Mouse (Mus musculus) bone marrow macrophage, adult 2 months (primary cell): ENCODE data around the gene Dnajc13.

Source experiments
- CTCF ChIP-seq: IDR thresholded peaks from 2 replicates; pipeline ENCODE4 v1.5.1; 2012; ENCODE audit warnings: low read depth, mild to moderate bottlenecking, low read length, moderate library complexity
- POLR2A ChIP-seq: IDR thresholded peaks from 2 replicates; pipeline ENCODE4 v1.6.1; 2012; ENCODE audit warnings: mild to moderate bottlenecking, low read depth, low read length, borderline replicate concordance

DNA sequence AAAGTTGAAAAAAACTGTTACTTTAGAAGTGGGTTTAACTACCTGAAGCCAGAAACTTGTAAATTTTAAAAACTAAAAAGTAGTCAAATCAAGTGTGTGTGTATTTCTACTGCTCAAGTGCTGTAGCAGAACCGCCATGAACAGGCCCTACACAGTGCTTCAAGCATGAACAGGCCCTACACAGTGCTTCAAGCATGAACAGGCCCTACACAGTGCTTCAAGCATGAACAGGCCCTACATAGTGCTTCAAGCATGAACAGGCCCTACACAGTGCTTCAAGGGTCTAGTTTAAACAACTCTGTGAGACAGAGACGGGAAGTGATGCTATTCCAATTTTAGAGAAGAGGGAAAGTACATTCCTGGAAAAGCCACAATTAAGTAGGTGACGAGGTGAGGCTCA lies 51.3 kb downstream of the Dnajc13 start:
- no peak for TF ChIP-seq POLR2A
- no peak for TF ChIP-seq CTCF
